Mouse (Mus musculus) monocyte, adult 5-6 weeks (primary cell): ENCODE measurements around the gene H2afz. TPM values are rescaled to one million over a fixed set of nuclear protein-coding genes. Genes with fewer than 3 reads are reported as not detected.
"Not testable (repeated sequence)": the region's sequence is repeated elsewhere in the genome, so short reads cannot be mapped to it uniquely, and the experiment has no call there.

Source experiments
- ATAC-seq: fragments of 153-309, 156-312 bp; replicated peaks from 2 replicates; pipeline ENCODE4 v1.8.0; 2017; ENCODE audit warnings: mild to moderate bottlenecking; ENCODE audit not compliant: low TSS enrichment, insufficient number of reproducible peaks, severe bottlenecking, poor library complexity, low FRiP score
- total RNA-seq: library from RNA; stranded (forward); fragments of 200-1000, 200-491, 200-594 nt; gene quantifications from 3 replicates; pipeline ENCODE4 v1.2.3, GENCODE M21; 2017

The H2afz gene
- total RNA-seq, 1 experiment from 2014 or later, result 654 TPM

DNA sequence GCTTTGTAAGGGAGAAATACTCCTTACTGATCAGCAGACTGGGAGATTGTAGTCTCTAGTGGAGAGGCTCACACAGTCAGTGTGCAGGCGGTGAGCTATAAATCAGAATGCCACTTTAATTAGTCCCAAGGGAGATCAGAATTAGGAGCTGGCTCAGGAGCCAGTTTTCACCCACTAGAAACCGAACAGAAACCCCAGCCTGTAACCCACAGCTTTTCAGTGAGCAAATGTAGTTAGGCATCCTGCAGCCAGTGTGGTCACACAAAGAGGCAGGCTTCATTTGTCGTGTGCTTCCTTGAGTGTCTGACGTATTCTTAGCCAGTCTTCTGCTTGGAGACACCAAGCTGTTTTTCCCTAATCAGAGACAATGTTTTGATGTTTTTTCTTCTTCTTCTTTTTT, 32.1 kb downstream of the H2afz start:
- ATAC-seq, result no peak

DNA sequence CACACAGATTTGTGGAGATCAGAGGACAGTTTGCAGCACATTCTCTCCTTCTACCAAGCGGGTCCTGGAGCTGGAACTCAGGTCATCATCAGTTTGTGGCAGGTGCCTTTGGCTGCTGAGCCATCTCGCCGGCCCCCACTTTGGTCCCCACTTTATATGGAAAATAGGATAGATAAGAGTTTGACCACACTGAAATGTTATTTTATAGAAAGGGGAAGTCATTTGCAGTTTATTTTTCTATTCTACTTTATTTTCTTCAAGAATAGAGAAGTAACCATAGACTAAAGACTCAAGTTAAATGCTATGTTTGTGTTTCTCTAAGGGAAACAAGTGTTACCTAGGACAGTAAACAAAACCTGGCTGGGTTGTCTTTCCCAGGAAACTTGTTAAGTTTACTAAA, 32.6 kb downstream of the H2afz start:
- no peak for ATAC-seq

DNA sequence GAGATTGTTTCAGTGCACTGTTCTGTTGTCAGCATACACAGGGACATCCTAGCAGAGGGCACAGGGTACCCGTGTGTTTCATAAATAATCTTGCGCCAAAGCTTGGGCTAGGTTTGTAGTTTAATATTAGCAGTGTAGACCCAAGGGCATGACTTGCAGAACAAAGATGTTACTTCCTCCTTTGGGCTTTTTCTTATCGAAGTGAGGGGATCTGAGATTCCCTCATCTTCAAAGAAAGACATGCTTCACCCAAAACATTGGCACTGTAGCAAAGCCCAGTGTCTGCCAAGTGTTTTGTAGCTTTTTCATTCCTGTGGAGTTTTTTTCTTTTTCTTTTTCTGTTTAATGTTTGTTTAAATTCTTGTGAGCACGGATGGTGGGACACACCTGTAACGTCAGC, 33.4 kb downstream of the H2afz start:
- ATAC-seq, result no peak

DNA sequence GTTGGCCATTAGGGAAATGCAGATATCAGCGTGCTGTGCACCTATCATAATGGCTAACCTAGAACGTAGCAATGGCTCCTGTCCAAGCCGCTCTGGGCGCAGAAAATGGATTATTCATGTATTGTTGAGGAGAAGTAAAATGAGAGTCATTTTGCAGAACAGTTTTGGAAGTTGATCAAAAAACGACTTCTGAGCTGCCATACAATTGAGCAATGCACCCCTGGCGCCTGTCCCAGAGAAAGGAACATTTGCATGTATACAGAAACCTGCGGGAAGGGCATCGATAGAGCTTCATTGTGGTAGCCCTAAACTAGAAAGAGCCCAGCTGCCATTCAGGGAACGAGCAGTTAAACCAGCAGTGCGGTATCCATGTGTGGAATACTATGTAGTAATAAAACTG, 35.9 kb downstream of the H2afz start:
- ATAC-seq, result no peak

DNA sequence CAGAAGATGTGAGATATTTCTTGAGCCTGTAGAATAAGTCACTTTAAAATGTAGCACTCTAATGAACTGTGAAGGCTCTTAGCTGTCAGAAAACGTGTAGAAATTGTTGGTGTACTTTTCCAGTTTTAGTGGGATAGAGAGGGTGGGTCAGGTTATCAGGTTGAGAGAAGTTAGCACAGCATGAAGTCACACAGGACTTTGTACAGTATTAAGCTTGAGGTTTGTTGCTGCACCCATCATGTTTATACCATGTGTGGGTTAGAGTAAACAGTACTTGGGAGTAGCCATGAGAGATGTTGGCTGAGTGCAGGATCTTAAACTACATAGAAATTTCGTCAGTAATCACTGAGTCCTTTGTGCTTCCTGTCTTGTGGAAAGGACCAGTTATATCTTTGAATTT, 48.8 kb downstream of the H2afz start:
- ATAC-seq, result no peak

DNA sequence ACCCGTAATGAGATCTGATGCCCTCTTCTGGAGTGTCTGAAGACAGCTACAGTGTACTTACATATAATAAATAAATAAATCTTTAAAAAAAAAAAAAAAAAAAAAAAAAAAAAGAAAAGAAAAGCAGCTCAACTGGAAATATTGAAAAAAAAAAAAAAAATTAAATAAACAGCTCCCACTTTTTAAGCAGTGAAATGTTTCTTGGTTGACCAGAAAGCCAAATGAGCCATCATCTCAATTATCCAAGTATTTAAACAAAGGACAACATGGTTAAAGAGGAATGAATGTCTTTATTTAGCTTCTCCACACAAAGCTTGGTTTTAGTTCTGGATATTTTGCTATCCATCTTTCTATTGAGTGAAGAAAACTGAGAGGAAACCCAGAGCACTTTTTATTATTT, 50.3 kb downstream of the H2afz start:
- not testable (repeated sequence) for ATAC-seq

Other genes with a start within 250 kb of the H2afz start
- gene Ddit4l, start 242.9 kb upstream of the H2afz start, total RNA-seq, result not detected in 3 replicates
- 0.57 TPM in 1 of 3 replicates, not detected in the others for gene Gm21962, start 193.0 kb upstream of the H2afz start, total RNA-seq
- gene Dnajb14, start 3.2 kb downstream of the H2afz start, total RNA-seq, result 14.1 to 21.8 TPM (median 15.1 TPM) in 3 replicates
- gene Lamtor3, start 54.0 kb downstream of the H2afz start, total RNA-seq, result 96.2 to 100 TPM (median 98.7 TPM) in 3 replicates
- gene Dapp1, start 117.1 kb downstream of the H2afz start, total RNA-seq, result 99.7 to 113 TPM (median 103 TPM) in 3 replicates
- gene 1110002E22Rik, start 200.6 kb downstream of the H2afz start, total RNA-seq, result not detected in 3 replicates
- 0.57 TPM in 1 of 3 replicates, not detected in the others for gene Gm5105, start 202.9 kb downstream of the H2afz start, total RNA-seq